Mouse (Mus musculus) c-Kit-positive CD71-negative TER-119-negative erythroid progenitor cells, embryonic 14.5 days (primary cell): Measurements from ENCODE around the gene Cars2.
"Not testable (repeated sequence)": the region's sequence is repeated elsewhere in the genome, so short reads cannot be mapped to it uniquely, and the experiment has no call there.

Source experiments
- DNase-seq: peaks from one replicate; pipeline ENCODE4 v3.0.0-alpha.2; 2013; ENCODE audit warnings: low read depth

The Cars2 gene

GRCm38 (mm10) chr8:11556691-11557423, 6.3 kb upstream of the Cars2 start:
- no peak for DNase-seq

- DNase-seq = peak; percentile 97
Observed at GRCm38 (mm10) chr8:11555720-11556591, 5.4 kb upstream of the Cars2 start.

- peak; percentile 89 for DNase-seq
Observed at GRCm38 (mm10) chr8:11554799-11555719, 4.5 kb upstream of the Cars2 start, which contains the start of gene Ing1. Gene Ing1, plus strand, starts transcription at chr8:11555571.

- no peak for DNase-seq
Observed at GRCm38 (mm10) chr8:11552390-11552789, 1.8 kb upstream of the Cars2 start.

GRCm38 (mm10) chr8:11551497-11551896, 914 bp upstream of the Cars2 start:
- not testable (repeated sequence) for DNase-seq

GRCm38 (mm10) chr8:11549706-11550105, 877 bp downstream of the Cars2 start:
- DNase-seq = no peak

- DNase-seq = no peak
Observed at GRCm38 (mm10) chr8:11547063-11547462, 3.5 kb downstream of the Cars2 start.

GRCm38 (mm10) chr8:11544386-11544785, 6.2 kb downstream of the Cars2 start:
- no peak for DNase-seq

- DNase-seq = no peak
Observed at GRCm38 (mm10) chr8:11542866-11543265, 7.7 kb downstream of the Cars2 start.

- DNase-seq = no peak
Observed at GRCm38 (mm10) chr8:11542031-11542430, 8.6 kb downstream of the Cars2 start.

- no peak for DNase-seq
Observed at GRCm38 (mm10) chr8:11540182-11540581, 10.4 kb downstream of the Cars2 start.

GRCm38 (mm10) chr8:11539049-11539448, 11.5 kb downstream of the Cars2 start:
- DNase-seq = no peak

- no peak for DNase-seq
Observed at GRCm38 (mm10) chr8:11534494-11534893, 16.1 kb downstream of the Cars2 start.

GRCm38 (mm10) chr8:11530849-11531248, 19.7 kb downstream of the Cars2 start:
- DNase-seq = no peak

GRCm38 (mm10) chr8:11530155-11530770, 20.3 kb downstream of the Cars2 start:
- DNase-seq = no peak

- no peak for DNase-seq
Observed at GRCm38 (mm10) chr8:11523331-11523730, 27.3 kb downstream of the Cars2 start.

- no peak for DNase-seq
Observed at GRCm38 (mm10) chr8:11518676-11519075, 31.9 kb downstream of the Cars2 start.

GRCm38 (mm10) chr8:11518056-11518396, 32.6 kb downstream of the Cars2 start:
- no peak for DNase-seq

- DNase-seq = no peak
Observed at GRCm38 (mm10) chr8:11517366-11518055, 33.1 kb downstream of the Cars2 start.

- no peak for DNase-seq
Observed at GRCm38 (mm10) chr8:11516292-11516691, 34.3 kb downstream of the Cars2 start.

GRCm38 (mm10) chr8:11513247-11513646, 37.3 kb downstream of the Cars2 start:
- no peak for DNase-seq
